Mouse (Mus musculus) layer of hippocampus, adult 9-11 months (tissue): ENCODE results near the gene Vmn1r1.
"Not testable (repeated sequence)": the region's sequence is repeated elsewhere in the genome, so short reads cannot be mapped to it uniquely, and the experiment has no call there.

Experiments
- DNase-seq: peaks from one replicate; pipeline ENCODE4 v3.0.0; 2022

Vmn1r1 gene

DNA sequence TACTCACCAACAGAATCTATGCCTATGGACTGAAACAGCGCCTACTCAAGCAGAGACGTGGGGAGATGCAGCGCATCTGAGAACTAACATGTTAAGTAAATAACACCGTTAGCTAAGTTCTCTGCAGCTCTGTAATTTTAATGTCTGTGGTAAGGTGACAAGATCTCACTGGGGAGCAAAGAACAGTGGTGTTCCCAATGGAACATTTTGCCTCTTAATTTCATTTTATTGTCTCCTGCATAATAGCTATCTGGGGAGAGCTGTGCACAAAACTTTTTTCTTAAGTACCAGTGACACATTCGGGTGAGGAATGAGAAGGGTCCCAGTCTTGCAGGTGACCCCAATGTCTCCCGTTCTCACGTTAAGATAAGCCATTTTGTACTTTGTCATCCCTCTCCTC, at the start of gene Vmn1r1:
Gene Vmn1r1, minus strand, starts transcription at position 101 of the 400 bp plus-strand sequence.
- no peak for DNase-seq

DNA sequence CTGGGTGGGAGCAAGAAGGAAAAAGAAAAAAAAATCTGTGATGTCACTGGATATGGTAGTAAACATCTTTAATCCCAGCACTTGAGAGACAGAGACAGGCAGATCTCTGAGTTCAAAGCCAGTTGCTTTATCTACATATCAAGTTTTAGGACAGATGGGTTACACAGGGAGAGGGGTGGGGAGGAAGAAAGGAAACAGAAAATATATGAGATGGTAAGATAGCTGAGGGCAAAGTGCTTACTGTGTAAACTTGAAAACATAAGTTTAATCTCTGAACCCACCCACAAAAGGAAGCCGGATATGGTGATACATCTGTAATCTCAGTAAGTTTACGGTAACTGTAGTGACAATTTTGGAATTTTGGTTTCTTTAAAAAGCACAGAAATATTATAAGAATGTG, 46.0 kb upstream of the Vmn1r1 start:
- no peak for DNase-seq

DNA sequence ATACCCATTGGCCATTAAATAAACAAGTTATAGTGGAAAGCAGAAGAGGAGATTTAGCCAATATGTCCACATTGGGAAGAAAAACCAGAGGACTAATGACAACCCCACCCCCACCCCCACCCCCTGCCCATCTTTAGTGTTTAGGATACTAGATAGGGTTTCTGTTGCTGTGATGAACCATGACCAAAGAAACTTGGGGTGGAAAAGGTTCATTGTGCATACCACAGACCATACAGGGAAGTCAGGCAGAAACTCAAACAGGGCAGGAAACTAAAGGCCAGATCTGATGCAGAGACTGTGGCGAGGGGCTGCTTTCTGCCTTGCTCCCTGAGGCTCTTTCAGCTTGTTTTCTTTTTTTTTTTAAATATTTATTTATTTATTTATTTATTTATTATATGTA, 28.3 kb upstream of the Vmn1r1 start:
- no peak for DNase-seq

DNA sequence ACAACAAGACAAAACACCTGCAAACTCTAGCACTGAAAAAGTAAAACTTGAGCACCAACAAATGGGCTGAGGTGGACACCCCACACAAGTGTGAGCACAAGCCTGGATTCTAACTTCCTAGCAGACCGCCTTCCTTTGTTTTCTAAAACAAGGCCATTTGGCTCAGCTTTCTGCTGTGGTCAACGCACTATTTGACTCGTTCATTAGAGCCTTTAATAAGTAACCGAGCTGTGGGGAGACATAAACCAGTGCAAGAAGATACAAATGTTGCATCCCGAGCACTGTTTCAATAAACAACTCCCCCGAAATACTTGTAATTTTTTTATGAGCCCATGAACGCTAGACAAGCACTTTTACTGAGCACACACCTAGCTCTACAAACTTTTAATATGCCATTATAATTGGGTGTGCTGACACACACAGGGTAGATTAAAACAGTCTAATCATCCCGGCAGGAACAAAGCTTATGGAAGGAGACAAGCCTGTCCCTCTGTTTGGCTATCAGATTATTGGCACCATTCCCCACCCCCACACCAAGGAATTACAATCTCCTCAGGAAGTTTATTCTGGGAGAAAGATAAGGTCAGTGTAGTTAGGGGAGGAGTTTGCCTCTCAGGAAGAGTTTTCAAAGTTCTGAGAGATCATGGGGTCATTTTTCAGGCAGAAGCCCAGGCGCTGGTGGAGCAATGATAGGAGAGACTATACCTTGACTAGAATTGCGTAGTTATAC, 27.7 kb upstream of the Vmn1r1 start:
- no peak for DNase-seq

DNA sequence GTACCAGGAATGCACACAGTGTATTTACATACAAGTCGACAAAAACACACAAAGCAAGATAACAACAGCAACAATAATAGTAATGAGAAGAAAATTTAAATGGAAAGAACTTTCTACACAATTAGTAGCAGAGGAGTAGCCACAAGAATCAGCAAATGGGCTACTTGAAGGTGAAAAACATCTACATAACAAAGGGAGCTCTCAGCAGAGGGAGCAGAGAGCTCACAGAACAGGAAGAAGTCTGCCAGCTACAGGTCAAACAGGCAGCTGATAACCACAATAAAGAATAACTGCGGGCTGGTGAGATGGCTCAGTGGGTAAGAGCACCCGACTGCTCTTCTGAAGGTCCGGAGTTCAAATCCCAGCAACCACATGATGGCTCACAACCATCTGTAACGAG, 26.9 kb upstream of the Vmn1r1 start:
- no peak for DNase-seq

DNA sequence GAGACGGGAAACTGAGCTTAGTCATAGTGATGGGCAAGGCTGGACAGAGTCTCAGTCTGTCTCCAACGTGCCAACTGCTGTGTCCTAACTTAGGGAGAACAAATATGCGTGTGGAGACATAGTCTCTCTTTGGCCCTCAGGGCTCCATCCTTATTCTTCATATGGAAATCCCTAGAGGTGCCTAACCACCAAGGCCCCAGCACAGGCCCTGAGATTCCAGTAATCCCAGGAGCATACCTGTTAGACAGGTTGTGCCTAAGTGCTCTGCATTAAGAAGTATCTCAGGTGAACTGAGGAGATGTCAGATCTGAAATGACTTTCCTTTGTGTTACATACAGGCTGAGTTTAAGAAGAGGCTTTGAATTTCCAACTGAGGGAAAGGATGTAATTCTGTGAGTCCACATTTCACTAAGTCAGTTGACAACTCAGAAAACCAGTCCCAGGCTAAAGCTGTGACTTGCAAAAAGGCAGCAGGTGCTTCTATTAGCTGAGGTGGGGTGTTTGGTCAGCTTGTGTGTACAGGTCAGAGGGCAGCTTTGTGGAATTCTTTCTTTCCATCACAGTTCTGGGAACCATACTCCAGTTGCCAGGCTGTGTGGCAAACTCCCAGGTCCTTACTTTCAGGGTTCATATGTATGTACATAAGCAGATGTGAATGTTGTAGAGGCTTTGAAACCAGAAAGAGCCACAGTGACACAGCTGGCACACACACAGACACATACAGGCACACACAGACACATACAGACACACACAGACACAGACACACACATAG, 25.6 kb upstream of the Vmn1r1 start:
- no peak for DNase-seq

DNA sequence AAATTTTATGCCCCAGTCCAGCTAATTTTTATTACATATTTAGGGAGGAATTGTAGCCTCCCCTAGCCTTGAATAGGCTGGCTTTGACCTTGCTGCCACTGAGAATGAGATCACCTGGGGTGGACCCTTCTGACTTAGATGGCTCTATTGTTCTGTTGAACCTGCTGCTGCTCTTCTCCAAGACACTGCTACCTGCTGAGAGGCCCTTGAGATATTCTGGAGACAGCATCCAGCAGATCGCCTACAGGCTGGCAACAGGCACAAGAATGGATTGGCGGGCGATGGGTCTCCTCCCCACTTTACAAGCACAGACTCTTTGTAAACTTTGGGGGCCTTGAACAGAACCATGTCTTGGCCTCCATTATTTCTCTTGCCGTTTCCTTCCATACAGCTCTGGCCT, 18.2 kb upstream of the Vmn1r1 start:
- not testable (repeated sequence) for DNase-seq

DNA sequence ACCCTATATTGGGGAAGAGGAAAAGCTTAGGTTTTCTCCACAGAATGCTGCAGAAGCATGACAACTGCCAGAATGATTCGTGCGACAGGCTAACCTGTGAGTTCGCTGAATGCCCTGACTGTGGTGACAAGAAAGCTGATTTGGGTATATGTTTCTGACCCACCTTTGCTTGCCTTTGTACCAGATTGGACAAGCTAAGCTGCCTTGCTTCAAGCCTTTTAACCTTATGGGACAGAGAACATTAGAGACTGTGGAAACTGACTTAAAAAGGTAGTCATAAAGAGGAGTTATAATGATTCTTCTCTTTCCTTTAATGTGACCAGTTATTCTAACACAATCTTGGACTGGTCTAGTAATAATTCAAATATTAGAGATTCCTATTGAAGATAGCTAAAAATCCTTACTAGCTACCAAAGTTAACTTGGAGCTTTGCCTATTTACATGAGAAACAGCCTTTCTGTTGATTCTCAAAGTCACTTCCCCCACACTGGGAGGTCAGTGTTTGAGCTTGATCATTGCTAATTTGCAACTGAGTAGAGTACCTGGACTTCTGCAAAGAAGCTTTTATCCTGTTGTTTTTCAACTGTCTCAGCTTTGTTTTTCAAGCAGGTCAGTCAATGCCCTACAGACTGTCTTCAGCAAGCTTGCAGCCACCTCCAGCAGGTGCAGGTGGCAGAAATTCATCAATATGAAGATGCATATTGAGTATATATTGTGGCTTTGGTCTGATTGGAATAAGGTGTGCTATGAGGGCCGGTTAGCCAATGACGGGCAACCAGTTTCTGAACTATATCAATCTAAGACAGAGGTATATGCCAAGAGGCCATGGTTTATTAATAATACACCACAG, 17.4 kb upstream of the Vmn1r1 start:
- no peak for DNase-seq

DNA sequence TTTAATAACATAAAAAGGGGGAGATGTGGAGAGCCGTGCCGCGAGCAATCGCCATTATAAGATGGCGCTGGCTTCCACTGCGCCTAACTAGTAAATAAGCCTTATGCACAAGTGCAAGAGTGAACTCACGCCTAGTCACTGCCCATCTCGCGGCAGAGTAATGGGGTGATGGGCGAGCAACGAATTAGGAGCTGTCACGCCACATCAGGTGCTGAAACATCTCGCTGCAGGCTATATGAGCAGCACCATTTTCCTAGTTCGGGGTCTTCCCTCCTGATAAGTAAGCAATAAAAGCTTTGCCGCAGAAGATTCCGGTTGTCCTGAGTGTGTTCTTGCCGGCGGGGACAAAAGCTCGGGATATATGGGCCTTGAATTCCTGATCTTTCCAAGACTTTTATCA, 12.7 kb upstream of the Vmn1r1 start:
- DNase-seq: not testable (repeated sequence)

DNA sequence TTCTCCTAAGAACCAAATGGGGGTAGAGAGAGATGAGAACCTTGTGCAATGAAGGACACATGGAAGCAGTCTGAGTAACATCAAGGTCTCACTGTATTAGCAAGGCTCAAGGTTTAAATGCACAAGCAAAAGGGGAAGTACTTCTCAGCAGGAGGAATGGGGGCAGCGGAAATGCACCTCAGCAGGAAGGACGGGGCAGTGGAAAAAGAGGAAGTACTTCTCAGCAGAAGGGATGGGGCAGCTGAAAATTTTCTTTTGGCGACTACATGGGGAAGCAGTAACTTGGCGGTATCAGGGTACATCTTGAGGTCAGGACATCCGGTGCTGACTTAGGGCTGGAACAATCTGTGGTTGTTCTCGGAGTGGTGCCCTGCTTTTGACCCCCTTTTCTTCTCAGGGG, 5.9 kb upstream of the Vmn1r1 start:
- DNase-seq: not testable (repeated sequence)

DNA sequence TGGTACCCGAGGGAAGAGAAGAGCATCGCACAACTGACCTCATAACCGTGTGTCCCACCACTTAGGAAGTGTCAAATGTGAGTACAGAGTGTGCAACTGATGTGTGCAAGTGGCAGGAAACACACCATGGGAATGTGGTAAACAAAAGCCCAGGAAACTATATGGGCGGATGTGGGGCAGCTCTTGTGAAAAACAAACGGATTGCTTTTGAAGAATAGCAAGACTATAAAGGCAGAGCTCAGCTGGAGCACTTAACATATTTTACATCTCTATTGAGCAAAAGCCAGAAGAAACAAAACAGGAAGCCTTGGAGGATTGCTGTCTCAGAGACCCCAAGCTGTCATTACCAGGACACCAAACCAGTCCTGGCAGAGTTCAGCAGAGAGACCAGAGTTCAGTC, 1.3 kb downstream of the Vmn1r1 start:
- no peak for DNase-seq

DNA sequence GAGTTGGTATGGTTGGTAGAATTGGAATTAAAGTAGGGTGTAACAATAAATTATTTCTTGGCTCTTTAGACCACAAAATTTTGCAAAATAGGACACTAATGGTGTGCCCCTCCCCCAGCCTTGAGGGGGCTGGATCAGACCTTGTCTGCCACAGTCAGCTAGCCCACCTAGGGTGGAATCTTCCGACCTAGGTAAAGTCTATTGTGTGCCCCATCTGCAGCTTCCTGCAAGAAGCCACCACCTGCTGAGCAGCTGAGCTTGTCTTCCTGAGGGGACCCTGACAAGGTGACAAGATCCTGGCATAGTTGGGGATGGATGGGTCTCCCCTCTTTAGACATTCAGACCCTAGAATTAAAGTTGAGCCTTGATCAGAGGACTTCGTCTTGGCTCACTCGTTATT, 4.7 kb downstream of the Vmn1r1 start:
- no peak for DNase-seq

DNA sequence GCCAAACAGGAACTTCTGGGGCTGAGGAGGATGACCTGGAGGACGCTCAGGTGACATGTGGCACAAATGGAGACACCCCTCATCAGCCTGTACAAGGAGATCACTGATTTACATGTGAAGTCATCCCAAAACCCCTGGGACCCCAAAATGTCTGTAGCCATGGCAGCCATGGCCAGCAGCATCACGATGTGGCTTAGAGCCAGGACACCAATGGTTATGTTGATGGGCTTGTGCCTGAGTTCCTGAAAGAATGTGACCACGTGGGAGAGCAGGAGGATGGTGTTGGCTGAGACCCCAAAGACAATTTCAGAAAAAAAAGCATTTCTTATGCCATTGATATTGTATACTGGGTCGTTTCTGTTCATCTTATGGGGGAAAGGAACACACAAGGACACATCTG, 6.6 kb downstream of the Vmn1r1 start:
- DNase-seq: no peak

DNA sequence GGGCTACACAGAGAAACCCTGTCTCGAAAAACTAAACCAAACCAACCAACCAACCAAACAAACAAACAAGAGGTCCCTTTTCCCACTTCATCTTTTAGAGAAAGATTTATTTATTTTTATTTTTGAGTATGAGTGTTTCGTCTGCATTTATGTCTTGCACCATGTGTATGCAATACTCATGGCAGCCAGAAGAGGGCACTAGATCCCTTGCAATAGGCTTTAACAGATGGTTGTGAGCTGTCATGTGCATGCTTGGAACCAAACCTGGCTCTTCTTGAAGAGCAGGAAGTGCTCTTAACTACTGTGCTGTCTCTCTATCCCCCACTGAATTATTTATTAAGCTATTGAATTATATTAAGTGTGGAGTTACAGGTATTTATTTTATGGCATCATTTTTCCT, 14.3 kb downstream of the Vmn1r1 start:
- no peak for DNase-seq

DNA sequence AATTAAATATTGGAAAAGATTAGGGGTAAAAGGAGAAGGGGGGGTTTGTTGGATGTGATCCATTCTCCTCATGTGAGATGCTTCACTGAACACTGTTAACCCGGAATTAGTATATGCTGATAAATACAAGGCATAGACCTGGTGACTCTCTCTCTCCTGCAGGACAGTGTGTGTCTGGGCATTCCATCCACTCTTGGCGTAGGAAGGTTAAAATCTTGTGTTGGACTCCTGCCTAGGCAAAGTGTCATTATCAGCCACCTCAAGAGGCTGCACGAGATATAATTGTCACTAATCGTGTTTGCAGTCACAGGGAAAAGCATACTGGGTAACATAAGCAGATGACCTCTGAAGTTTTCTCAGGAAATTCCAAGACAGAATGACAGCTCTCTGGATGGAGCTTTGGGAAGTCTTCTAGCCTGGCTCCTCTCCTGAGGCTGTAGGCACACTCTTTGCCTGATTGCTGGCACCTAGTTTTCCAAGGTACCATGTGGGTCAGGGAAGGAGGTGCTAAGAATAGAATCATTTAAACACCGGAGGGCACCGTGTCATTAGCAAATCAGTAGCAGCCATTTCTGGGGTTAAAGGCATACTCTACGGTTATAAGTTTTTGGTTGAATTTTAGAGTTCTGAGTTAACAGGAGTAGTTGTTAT, 15.3 kb downstream of the Vmn1r1 start:
- DNase-seq: no peak

DNA sequence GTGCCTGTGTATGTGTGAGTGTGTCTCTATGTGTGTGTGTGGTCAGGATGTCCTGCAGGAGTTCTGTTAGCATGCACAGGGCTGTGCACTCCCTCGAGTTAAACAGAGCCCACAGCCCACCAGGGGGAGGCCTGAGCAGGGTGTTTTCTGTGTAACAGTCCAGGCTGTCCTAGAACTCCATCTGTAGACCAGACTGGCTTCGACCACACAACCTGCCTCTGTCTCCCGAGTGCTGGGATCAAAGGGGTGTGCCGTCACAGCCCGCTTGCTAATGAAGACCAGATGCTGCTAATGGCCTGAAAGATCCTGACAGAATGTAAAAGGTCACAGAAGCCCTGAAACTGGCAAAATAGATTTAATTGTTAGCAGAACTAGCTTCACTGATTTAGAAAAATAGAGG, 18.7 kb downstream of the Vmn1r1 start:
- no peak for DNase-seq

DNA sequence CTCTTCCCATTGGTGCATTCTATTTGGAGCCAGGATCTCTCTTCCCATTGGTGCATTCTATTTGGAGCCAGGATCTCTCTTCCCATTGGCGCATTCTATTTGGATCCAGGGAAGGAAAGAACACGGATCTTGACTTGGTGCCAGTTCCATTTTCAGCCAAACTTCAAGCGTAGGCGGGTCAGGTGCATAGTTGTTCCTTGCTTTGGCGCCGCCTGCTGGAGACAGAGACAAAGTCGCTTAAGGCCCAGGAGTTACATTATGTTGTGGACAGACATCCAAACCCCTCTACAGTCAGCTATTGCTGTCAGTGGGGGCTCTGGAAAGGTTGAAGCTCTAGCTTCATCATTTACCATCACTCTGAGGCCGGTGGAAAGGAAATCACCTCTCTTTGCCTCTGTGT, 21.0 kb downstream of the Vmn1r1 start:
- DNase-seq: no peak

DNA sequence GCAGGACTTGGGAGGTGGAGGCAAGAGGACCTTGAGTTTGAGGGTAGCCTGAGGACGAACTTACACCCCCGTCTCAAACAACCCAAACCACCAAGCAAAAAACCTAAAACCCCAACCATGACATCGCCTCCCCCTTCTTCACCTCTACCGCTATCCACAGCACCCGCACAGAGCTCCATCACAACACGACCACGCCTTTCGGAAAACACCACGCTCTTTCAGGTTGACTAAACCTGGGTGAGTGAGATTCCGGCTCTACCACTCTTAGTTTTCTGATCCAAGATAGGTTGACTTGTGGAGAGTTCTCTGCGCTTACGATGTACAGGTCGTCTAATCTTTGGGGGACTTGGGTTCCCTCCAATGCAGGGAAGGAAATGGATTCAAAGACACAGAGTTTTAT, 21.6 kb downstream of the Vmn1r1 start:
- DNase-seq: no peak

DNA sequence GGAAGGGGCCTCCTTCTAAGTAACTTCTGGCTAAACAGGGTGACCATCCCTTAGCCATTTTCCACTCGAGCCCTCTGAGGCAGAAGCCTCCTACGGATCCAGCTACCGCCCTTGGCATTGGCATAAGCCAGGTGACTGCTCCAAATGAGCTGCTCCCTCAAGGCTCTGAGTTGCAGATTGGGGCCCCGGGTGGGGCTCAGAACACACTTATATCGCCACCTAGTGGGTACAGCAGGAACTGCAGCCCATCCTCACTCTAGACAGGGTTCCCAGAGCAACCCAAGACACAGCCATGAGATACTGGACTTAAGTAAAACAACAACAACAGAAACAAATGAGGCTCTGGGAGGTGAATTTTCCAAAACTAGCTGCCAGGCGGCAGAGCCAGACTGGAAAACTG, 23.9 kb downstream of the Vmn1r1 start:
- peak; percentile 72 for DNase-seq

DNA sequence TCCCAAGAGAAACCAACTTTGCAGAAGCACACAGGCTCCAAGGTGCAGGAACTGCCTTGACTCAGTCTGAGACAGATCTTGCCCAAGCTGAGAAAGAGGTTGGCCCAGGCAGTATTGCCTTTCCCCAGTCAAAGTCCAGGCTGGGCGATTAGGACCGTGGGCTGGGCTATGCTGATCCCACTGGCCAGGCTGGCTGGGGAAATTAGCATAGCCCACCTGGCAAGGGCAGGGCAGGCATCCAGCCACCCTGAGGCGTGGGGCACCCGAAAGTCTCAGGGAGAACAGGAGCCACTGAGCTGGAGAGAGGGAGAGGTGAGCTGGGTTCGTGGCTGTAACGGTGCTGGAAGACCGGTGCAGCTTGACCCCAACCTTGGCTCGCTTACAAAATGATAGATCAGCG, 24.3 kb downstream of the Vmn1r1 start:
- DNase-seq: no peak

DNA sequence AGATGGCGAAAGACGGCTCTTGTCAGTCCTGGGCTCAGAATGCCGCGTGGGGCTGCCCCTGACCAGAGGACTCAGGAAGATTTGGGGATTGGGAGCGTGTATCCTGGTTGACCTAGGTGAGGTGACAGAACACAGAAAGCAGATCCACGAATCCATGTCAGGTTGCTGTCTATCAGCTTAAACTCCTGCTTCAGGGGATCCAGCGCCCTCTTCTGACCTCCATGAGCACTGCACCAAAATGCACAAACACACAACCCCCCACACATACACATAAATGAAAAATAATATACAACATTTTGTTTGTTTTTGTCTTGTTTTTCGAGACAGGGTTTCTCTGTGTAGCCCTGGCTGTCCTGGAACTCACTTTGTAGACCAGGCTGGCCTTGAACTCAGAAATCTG, 26.1 kb downstream of the Vmn1r1 start:
- DNase-seq: no peak

DNA sequence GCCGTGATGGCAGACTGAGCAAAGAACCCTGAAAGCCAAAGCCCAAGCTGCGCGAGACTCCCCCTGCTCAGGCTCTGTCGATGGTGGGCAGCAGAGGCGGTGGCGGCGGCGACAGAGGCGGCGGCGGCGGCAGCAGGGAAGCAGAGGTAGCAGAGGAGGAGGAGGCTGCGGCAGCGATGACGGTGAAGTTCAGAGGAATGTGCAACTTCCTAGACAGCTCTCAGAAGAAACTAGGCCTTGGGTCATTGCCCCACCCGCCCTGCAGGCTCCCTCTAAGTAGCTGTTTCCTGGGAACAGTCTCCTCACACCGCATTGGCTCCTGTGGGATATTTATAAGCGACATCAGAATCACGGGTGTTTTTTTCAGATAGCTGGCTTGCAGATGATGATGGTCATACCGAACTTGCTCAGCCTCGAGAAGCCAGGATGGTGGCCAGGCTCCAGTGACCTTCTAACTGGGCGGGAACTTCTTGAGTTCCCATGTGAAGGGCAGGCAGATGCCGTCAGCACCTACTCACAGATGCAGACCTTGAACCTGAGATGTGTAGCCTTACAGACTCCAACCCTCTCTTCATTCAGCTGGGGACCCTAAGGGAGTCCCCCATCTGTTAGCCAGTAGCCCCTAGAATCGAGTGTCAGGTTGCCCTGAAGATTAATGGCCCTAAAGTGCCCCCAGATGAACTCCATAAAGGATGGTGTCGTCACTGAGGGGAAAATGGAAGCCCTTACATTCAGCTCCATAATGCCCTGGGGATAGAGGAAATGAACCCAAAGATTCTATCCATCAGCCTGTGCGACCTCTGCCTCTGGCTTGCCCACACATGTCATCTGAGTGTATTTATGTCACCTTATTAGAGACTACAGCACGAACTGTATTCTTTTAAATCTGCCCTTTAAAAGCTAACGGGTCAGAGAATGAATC, 26.8 kb downstream of the Vmn1r1 start:
- DNase-seq: no peak
